Mouse (Mus musculus) embryonic fibroblast, embryonic 13.5 days (primary cell): ENCODE measurements around the gene Slc19a3.

Experiments used
- CTCF ChIP-seq: IDR thresholded peaks from 2 replicates; pipeline ENCODE4 v1.5.1; 2011; ENCODE audit warnings: mild to moderate bottlenecking, control low read depth, low read length, moderate library complexity, borderline replicate concordance; ENCODE audit not compliant: insufficient read depth
- POLR2A ChIP-seq: IDR thresholded peaks from 2 replicates; pipeline ENCODE4 v1.6.1; 2011; ENCODE audit warnings: low read depth, mild to moderate bottlenecking, control low read depth, low read length, moderate library complexity

GRCm38 (mm10) chr1:83044882-83045427 is 6.7 kb upstream of the Slc19a3 start, which contains the start of gene Gm47969:
- TF ChIP-seq POLR2A (no peak), CTCF (no peak)
